Mouse (Mus musculus) spleen, adult 2 months (tissue): ENCODE results near the gene Ces2a. TPM values are rescaled to one million over a fixed set of nuclear protein-coding genes. Genes with fewer than 3 reads are reported as not detected.

Experiments used
- DNase-seq, 2 experiments: peaks; one replicate each; pipeline versions ENCODE4 v3.0.0 to v3.0.0-alpha.2; 2012 to 2021; ENCODE audit warnings: low spot score in 2 of 2, low read depth in 1 of 2
- H3K27ac ChIP-seq: fragments of 200-500 bp; 2 replicates; pipeline ENCODE4 v1.5.1; 2012; ENCODE audit warnings: low read length, inconsistent platforms; ENCODE audit not compliant: insufficient read depth
- H3K27me3 ChIP-seq: fragments of 200-500 bp; 2 replicates; pipeline ENCODE4 v1.6.1; 2012; ENCODE audit warnings: mild to moderate bottlenecking, moderate library complexity, low read length, inconsistent platforms; ENCODE audit not compliant: control insufficient read depth, insufficient read depth
- H3K36me3 ChIP-seq: fragments of 200-500 bp; 2 replicates; pipeline ENCODE4 v1.6.1; 2012; ENCODE audit warnings: mild to moderate bottlenecking, low read length, inconsistent platforms; ENCODE audit not compliant: control insufficient read depth, insufficient read depth
- H3K4me1 ChIP-seq: fragments of 200-500 bp; 2 replicates; pipeline ENCODE4 v1.6.1; 2011; ENCODE audit warnings: inconsistent platforms; ENCODE audit not compliant: control insufficient read depth, insufficient read depth, insufficient read length
- H3K4me3 ChIP-seq: fragments of 200-500 bp; 2 replicates; pipeline ENCODE4 v1.5.1; 2011; ENCODE audit warnings: mild to moderate bottlenecking, inconsistent platforms; ENCODE audit not compliant: insufficient read depth, insufficient read length; ENCODE audit errors: extremely low read depth
- CTCF ChIP-seq: fragments of 200-500 bp; IDR thresholded peaks from 2 replicates; pipeline ENCODE4 v1.5.1; 2011; ENCODE audit warnings: mild to moderate bottlenecking, inconsistent platforms; ENCODE audit not compliant: insufficient read depth, insufficient read length, insufficient replicate concordance; ENCODE audit errors: extremely low read depth
- POLR2A ChIP-seq: fragments of 200-500 bp; IDR thresholded peaks from 2 replicates; pipeline ENCODE4 v1.6.1; 2011; ENCODE audit warnings: low read depth, low read length, inconsistent platforms
- WGBS: fragments of 180-500 bp; shearing (Covaris S2); methylation state at CpG from one replicate; pipeline ENCODE4 v1.1.7; 2018; 5-methylcytosine and 5-hydroxymethylcytosine counted together
- polyA plus RNA-seq: library from polyadenylated mRNA; depleted of rRNA; stranded (reverse); fragments of >200 nt; gene quantifications from 2 replicates; pipeline ENCODE4 v1.2.3, GENCODE M21; 2012; rRNA removed

Ces2a gene
- not detected in 2 replicates for polyA plus RNA-seq

GRCm38 (mm10) chr8:104733753-104734152, at the start of gene Ces2a:
Gene Ces2a, plus strand, starts transcription at chr8:104734003.
- 85% methylated on average over 1 of the region's 1 CpGs for WGBS
- DNase-seq = no peak
- Histone ChIP-seq H3K27me3 (no peaks in the 10 kb centered on the region), H3K4me3 (no peak within 1 kb of the TSS), H3K36me3 (no peaks in the 10 kb centered on the region), H3K27ac (no peak within 1 kb of the TSS), H3K4me1 (no peaks in the 10 kb centered on the region)
- TF ChIP-seq POLR2A (no peak), CTCF (no peak)

- Histone ChIP-seq H3K4me3 (no peak overlapping the region), H3K36me3 (no peaks in the 10 kb centered on the region), H3K27ac (no peak overlapping the region), H3K27me3 (no peaks in the 10 kb centered on the region), H3K4me1 (no peaks in the 10 kb centered on the region)
- DNase-seq = no peak
- no peak for TF ChIP-seq CTCF
- TF ChIP-seq POLR2A = no peak
- WGBS = 67% methylated on average over 4 of the region's 4 CpGs
Observed at GRCm38 (mm10) chr8:104688433-104688832, 45.4 kb upstream of the Ces2a start.

- 89% methylated on average over 2 of the region's 2 CpGs for WGBS
- H3K27ac ChIP-seq = no peak overlapping the region
- TF ChIP-seq CTCF (no peak), POLR2A (no peak)
- H3K36me3 ChIP-seq = no peaks in the 10 kb centered on the region
- H3K27me3 ChIP-seq = no peaks in the 10 kb centered on the region
- no peaks in the 10 kb centered on the region for H3K4me1 ChIP-seq
- no peak overlapping the region for H3K4me3 ChIP-seq
- no peak for DNase-seq
Observed at GRCm38 (mm10) chr8:104698556-104698955, 35.2 kb upstream of the Ces2a start.

- WGBS = 81% methylated on average over 2 of the region's 2 CpGs
- no peak overlapping the region for H3K27ac ChIP-seq
- no peaks in the 10 kb centered on the region for H3K27me3 ChIP-seq
Observed at GRCm38 (mm10) chr8:104701900-104702299, 31.9 kb upstream of the Ces2a start.

GRCm38 (mm10) chr8:104721166-104721565, 12.6 kb upstream of the Ces2a start:
- H3K27me3 ChIP-seq = no peaks in the 10 kb centered on the region

More at GRCm38 (mm10) chr8:104701900-104702299, 31.9 kb upstream of the Ces2a start:
- Histone ChIP-seq H3K4me3 (no peak overlapping the region), H3K4me1 (no peaks in the 10 kb centered on the region), H3K36me3 (no peaks in the 10 kb centered on the region)
- TF ChIP-seq POLR2A (no peak), CTCF (no peak)
- no peak for DNase-seq

GRCm38 (mm10) chr8:104731451-104731850, 2.4 kb upstream of the Ces2a start:
- no peaks in the 10 kb centered on the region for H3K27me3 ChIP-seq
- no peak for TF ChIP-seq CTCF
- TF ChIP-seq POLR2A = no peak
- no peak overlapping the region for H3K27ac ChIP-seq
- no peaks in the 10 kb centered on the region for H3K36me3 ChIP-seq
- DNase-seq = no peak
- WGBS = 89% methylated on average over 4 of the region's 4 CpGs
- no peak overlapping the region for H3K4me3 ChIP-seq
- no peaks in the 10 kb centered on the region for H3K4me1 ChIP-seq

More at GRCm38 (mm10) chr8:104721166-104721565, 12.6 kb upstream of the Ces2a start:
- Histone ChIP-seq H3K4me3 (no peak overlapping the region), H3K36me3 (no peaks in the 10 kb centered on the region), H3K27ac (no peak overlapping the region), H3K4me1 (no peaks in the 10 kb centered on the region)
- DNase-seq = no peak
- no peak for TF ChIP-seq CTCF
- TF ChIP-seq POLR2A = no peak
- WGBS = 65% methylated on average over 8 of the region's 8 CpGs

- H3K27me3 ChIP-seq = no peaks in the 10 kb centered on the region
- H3K27ac ChIP-seq = no peak overlapping the region
- H3K36me3 ChIP-seq = no peaks in the 10 kb centered on the region
- WGBS = 72% methylated on average over 6 of the region's 6 CpGs
- H3K4me3 ChIP-seq = no peak overlapping the region
- DNase-seq = no peak
- no peaks in the 10 kb centered on the region for H3K4me1 ChIP-seq
- no peak for TF ChIP-seq POLR2A
- no peak for TF ChIP-seq CTCF
Observed at GRCm38 (mm10) chr8:104731969-104732368, 1.8 kb upstream of the Ces2a start.
